Mouse (Mus musculus): Measurements from ENCODE around the gene Tbc1d10b.
"Not testable (repeated sequence)": the region's sequence is repeated elsewhere in the genome, so short reads cannot be mapped to it uniquely, and the experiment has no call there.

The Tbc1d10b gene

DNA sequence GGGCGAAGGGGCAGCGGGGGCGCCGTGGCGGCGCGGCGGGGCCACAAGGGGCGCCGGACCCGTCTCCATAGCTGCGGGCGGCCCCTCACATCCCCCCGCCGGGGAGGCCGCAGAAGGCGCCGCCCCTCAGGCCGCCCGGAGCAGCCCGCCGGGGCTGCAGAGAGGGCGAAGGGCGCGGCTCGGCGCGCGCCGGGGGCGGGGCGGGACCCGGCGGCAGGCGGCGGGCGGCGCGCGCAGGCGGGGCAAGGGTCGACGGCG, at the start of gene Tbc1d10b:
TSS of gene Tbc1d10b (minus strand) at position 174 of the 258 bp plus-strand sequence.
- no peak for DNase-seq (ENCODE audit: low read depth, low spot score)

DNA sequence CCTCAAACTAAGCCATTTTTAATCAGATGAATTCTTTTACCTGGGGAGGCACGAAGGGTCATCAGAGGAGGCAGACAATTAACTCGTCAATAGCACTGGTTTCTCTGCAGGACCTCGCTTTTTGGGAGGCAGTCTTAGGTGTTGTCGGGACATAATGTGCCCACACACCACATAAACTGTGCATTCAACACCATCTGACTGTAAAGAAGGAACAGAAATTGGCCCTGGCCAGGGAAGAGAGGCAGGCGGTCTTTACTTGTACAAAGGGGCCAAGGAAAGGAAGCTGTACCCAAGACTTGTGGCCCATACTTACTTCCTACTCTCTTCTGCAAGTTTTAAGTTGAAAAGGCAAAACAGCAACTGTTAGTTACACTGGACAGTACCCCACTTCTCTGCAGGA, 48.2 kb upstream of the Tbc1d10b start:
- DNase-seq (ENCODE audit: low read depth, low spot score): no peak

DNA sequence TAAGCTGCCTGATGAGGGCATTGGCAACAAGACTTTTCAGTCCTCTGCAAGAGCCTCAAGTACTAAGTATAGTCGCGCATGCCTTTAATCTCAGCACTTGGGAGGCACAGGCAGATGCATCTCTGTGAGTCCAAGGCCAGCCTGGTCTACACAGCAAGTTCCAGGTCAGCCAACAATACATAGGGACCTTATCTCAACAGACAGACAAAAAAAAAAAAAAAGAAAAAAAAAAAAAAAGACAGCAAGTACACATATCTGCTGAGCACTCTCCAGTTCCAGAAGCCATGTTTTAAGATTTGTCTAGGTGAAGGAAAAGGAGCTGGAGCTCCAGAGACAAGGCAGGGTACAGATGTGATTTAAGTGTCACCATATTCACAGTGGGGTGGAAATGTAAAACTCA, 47.7 kb upstream of the Tbc1d10b start:
- no peak for DNase-seq (ENCODE audit: low read depth, low spot score)

DNA sequence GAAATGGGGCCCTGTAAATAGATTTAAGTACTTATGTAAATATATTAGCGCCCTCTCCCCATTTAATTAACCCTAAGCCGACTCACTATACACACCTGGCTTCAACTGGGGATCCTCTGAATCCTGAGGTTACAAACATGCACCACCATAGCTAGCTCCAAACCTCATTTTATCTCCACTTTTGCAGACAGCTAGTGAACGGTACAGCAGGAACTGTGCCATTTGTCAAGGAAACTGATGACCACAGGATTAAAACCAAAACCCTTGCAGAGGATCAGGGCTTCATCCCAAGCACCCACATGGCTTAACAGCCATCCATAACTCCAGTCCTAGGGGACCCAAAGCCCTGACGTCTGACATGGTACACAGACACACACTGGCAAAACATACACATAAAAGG, 46.7 kb upstream of the Tbc1d10b start:
- DNase-seq (ENCODE audit: low read depth, low spot score): no peak

DNA sequence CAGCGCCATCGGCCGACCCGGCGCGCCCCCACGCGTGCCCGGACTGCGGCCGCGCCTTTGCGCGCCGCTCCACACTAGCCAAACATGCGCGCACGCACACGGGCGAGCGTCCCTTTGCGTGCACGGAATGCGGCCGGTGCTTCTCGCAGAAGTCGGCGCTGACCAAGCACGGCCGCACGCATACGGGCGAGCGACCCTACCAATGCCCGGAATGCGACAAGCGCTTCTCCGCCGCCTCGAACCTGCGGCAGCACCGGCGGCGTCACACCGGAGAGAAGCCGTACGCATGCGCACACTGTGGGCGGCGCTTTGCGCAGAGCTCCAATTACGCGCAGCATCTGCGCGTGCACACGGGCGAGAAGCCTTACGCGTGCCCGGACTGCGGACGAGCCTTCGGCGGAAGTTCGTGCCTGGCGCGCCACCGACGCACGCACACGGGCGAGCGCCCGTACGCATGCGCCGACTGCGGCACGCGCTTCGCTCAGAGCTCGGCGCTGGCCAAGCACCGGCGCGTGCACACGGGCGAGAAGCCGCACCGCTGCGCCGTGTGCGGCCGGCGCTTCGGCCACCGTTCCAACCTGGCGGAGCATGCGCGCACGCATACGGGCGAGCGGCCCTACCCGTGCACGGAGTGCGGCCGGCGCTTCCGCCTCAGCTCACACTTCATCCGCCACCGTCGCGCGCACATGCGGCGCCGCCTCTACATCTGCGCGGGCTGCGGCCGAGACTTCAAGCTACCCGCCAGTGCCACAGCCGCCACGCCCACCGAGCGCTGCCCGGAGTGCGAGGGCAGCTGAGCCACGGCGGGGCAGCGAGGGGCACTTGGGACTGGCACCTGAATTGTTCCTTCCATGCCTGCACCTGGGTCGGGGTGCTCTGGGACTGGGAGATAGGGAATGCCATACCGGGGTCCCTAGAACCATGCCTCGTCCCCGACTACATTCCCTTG, 45.8 kb upstream of the Tbc1d10b start:
- DNase-seq (ENCODE audit: low read depth, low spot score): peak; percentile 99

DNA sequence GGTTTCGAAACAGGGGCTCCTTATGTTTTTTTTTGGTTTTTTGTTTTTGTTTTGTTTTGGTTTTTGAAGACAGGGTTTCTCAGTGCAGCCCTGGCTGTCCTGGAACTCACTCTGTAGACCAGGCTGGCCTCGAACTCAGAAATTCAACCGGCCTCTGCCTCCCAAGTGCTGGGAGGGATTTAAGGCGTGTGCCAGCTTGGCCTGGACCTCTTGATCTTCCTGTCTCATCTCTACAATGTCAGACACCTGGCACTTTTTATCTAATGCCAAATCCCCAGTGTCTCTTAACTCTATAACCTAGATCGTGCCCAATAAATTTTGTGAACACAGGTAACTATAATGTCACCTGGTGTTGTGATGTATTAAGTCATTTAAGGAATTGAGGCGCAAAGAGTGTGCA, 45.1 kb upstream of the Tbc1d10b start:
- no peak for DNase-seq (ENCODE audit: low read depth, low spot score)

DNA sequence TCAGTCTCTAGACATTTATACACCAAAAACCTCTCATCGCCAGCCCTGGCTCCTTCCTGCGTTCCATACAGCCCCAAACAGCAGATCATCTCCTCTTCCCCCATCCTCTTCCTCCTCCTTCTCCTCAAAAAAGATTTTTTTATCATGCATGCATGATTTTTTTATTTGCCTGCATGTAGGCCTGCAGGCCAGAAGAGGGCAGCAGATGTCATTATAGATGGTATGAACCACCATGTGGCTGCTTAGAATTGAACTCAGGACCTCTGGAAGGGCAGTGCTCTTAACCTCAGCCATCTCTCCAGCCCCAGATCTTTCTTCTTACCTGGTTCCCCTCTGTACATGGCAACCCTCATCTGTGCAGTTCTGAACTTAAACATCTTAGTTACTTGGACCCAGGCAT, 44.1 kb upstream of the Tbc1d10b start:
- DNase-seq (ENCODE audit: low read depth, low spot score): peak; percentile 42

DNA sequence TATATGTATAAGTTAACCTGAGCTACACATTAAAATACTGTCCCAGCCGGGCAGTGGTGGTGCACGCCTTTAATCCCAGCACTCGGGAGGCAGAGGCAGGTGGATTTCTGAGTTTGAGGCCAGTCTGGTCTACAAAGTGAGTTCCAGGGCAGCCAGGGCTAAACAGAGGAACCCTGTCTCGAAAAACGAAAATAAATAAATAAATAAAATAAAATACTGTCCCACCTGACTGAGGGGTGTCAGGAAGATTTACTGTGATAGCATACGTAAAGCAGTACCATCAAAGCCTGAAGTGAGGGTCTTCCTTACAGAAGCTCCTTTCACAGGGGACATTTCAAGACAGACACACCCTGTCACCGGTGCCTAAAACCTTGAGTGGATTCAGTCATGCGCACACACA, 42.2 kb upstream of the Tbc1d10b start:
- DNase-seq (ENCODE audit: low read depth, low spot score): not testable (repeated sequence)

DNA sequence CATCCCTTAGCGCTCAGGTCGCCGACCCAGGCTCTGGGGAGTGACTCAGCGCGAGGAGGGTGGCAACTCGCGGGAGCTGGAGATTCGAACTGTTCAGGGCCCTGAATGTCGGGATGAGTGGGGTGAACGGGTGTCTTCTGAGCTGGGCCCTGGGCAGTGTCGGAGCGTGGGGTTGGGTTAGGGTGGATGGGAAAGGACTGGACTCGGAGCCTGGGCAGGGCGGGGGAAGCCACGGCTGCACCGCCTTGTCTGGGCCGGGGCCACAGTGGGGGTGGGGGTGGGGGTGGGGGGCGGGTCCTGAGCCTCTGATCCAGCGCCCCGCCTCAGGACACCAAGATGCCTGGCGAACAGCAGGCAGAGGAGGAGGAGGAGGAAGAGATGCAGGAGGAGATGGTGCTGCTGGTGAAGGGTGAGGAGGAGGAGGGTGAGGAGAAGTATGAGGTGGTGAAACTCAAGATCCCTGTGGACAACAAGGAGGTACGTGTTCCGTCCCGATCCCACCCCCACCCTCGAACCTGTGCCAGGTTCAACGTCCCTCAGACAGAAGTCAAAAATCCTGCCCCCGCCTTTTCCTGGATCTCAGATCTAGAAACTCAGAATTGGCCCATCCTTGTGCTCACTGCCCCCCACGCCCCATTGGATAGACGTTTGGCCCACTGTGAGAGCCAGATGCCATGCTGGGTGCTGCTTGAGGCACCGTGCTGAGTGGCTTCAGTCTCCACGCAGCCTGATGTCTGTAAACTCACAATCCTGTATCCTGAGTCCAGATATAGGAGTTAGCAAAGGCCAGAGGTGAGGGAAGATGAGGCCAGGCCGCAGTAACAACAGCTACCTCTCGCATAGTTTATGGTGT, 36.6 kb upstream of the Tbc1d10b start:
- DNase-seq (ENCODE audit: low read depth, low spot score): no peak

DNA sequence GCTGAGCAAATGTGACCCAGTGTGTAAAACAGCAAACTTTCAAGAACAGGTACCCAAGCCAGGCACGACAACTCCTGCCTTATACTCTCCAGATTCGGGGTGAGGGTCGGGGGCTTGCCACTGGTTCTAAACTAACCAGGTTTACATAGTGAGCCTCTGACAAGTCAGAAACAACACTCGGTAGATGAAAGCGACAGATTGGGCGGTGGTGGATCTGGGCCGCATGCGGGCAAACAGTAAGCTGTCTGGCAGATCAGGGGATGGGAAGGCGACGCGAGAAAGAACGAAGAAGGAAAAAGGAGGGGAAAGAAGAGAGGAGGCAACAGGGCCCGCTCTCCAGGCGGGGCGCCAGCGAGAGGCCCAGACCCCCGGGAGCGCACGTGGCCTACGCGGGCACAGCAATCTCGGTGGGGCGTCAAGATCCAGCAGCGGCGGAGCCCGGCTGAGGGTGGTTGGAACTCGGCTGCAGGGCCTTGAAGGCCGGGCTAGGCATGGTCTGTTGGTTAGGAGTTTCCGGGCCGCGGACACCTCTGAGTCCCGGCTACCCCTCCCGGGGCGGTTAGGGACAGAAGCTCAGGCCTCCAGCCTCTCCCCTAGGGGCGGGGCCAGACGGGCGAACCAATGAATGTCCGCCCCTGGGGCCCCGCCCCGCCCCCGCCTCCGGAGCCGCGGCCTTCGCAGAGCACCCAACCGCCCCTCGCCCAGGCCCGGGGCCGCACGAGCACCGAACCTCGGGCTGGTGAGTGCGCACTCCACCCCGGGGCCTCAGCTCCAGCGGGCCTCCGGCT, 35.8 kb upstream of the Tbc1d10b start, which contains the start of gene Zfp771:
TSS of gene Zfp771 (plus strand) at position 405 of the 788 bp plus-strand sequence.
- peak; percentile 84 for DNase-seq (ENCODE audit: low read depth, low spot score)

DNA sequence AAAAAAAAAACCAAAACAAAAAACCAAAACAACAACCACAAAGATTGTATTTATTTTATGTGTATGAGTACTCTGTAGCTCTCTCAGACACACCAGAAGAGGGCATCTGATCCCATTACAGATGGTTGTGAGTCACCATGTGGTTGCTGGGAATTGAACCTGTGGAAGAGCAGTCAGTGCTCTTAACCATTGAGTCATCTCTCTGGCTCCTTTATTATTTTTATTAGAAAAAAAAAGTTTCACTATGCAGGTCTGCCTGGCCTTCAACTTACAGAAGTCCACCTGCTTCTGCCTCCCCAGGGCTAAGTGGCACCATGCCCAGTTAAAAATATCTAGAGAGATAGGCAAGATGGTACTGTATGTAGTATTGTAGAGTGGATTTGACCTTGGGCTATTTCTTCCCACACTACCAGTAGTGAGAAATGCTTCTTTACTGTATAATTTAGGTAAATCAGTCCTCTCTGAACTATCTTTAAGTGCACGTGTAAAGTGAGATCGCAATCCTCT, 35.1 kb upstream of the Tbc1d10b start:
- no peak for DNase-seq (ENCODE audit: low read depth, low spot score)

DNA sequence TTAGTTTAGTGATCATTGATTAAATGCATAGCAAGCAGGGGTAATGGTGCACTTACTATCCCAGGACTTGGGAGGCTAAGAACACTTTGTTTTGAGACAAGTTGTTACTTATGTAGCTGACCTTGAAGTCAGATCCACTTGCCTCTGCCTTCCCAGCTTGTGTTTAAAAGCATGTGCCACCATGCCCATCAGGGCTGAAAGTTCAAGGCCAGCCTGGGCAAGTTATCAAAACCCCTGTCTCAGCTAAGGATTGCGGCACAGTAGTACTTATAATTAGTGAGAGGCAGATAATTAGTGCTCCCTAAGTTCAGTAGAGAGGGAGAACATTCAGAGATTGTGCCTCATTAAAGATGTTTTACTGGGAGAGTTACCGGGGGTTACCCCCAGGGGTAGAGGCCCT, 26.5 kb upstream of the Tbc1d10b start:
- no peak for DNase-seq (ENCODE audit: low read depth, low spot score)

DNA sequence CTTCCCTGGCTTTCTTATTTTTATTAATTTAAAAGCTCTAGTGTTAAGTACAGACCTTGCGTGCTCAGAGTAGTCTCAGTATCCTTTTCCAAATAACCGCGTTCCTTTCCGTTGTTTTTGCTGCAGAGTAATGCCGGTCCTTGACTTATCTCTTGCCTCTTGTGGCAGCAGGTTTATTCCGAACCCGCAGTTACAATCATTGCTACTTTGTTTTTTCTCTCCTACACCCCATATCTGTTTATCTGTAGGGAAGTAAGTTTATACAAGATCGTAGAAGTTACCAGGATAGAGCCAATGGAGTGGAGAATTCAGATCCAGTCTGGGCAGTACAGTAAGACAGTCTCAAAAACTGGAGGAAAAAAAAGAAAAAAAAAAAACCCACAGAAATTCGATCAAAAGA, 25.5 kb upstream of the Tbc1d10b start:
- DNase-seq (ENCODE audit: low read depth, low spot score): no peak

DNA sequence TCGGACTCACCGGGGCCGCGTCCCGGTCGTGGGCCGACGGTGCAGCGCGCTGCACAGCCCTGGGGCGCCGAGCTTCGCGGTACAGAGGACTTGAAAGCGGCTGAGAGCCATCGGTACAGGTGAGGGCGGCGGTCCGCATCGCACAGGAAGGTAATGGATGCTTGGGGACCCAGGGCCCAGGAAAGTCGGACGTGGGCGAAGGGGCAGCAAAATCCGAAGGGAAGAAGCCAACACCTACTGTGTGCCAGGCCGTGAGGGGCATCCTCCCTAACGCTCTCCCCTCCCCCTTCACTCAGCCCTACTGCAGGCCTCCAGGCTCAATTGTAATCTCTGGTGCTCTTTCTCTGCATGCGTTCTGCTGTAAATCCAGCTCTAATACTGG, 25.1 kb upstream of the Tbc1d10b start:
- DNase-seq (ENCODE audit: low read depth, low spot score): no peak

DNA sequence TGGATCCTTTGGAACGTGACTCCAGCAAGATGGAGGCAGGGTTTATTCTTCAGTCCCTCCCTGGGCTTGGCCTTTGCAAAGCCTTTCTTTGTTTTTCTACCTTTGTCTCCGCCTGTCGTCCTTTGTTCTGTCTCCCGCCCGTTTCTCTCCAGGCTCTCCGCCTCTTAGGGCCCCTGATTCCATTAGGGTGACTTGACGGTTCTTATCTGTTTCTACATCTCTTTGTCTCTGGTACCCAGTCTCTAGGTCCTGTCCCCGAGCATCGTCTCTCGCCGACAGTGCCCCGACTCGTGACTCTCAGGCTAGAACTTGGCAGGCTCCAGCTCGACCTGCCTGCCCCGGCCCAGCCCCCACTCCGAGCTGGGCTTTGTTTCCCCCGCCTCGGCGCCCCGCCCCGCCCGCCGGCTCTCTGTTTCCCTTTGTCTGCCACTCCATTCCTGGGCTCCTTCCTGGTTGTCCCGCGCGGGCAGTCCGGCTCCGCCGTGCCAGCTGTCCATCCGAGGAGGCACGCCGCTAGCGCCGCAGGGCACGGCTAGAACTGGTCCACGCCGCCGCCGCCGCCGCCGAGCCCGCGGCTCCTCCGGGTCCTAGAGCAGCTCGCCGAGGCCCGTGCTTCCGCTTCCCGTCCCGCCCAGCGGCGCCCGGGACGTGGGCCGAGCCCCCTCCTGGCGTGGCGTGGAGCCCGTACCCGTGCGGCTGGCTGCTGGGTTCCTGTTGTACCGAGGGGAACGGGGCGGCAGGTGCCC, 24.5 kb upstream of the Tbc1d10b start, which contains the start of the genes Zfp553 and Sept1:
TSS of gene Zfp553 (plus strand) at position 440 of the 746 bp plus-strand sequence.
TSS of gene Sept1 (minus strand) at position 509 of the 746 bp plus-strand sequence.
- peak; percentile 72 for DNase-seq (ENCODE audit: low read depth, low spot score)

DNA sequence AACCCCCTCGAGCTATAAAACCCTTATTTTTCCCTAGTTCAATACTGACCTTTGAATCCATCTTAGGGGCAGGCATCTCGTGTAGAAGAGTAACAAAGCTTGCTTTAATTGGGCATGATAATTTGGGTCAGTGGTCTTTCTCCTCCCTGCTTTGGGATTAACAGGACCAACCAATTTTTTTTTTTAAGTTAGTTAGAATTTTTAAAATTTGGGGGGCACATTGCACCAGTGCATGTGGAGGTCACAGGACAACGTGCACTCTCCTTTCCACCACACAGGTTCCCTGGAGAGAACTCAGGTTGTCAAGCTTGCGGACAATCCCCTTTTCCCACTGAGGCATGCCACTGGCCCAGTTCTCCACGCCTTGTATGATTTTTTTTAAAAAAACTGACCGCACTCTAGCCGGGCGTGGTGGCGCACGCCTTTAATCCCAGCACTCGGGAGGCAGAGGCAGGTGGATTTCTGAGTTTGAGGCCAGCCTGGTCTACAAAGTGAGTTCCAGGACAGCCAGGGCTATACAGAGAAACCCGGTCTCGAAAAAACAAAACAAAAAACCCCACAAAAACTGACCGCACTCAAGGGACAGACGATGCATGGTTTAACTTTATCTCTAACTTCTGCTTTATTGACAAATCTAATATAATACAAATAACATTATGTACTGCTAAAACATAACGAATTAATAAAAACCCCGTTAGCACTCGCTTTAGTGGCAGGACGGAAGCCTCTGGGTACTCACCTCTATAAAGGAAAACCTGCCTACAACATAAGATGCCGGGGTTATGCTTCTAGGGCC, 23.8 kb upstream of the Tbc1d10b start:
- no peak for DNase-seq (ENCODE audit: low read depth, low spot score)

DNA sequence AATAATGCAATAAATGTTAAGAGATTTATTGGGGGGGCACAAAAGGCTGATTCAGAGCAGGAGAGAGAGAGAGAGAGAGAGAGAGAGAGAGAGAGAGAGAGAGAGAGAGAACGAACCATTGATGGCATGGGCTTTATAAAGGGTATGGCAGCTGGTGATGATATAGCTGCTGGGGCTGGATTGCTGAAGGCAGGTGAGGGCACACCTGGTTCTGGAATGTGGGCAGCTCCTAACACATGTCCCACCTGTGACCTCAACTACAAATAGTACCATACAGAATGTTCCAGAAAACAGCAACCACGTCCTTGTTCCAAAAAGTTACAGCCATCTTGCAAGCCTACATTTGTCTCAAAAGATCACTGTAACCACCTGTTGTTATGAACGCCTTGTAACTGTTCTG, 23.1 kb upstream of the Tbc1d10b start:
- no peak for DNase-seq (ENCODE audit: low read depth, low spot score)

DNA sequence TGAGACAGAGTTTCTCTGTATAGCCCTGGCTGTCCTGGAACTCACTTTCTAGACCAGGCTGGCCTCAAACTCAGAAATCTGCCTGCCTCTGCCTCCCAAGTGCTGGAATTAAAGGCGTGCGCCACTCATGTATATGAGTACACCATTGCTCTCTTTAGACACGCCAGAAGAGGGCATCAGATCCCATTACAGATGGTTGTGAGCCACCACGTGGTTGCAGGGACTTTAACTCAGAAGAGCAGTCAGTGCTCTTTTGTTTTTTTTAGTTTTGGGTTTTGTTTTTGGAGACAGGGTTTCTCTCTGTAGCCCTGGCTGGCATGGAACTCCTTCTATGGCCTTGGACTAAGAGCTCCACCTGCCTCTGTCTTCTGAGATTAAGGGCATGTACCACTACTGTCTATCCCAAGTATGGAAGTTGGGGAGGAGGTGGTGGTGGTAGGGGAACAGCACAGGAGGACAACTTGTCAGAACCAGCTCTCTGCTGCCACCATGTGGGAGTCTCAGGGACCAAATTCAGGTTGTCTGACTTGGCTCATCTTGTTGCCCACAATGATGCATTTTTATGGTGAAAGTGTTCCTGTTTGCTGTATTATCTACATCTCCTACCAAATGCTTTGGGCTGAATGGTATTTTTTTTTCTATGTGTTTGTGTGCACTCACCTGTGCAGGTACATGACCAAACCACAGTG, 20.5 kb upstream of the Tbc1d10b start:
- DNase-seq (ENCODE audit: low read depth, low spot score): peak; percentile 71

Data from forelimb bud, embryonic 11.5 days (tissue).